Mouse (Mus musculus) bone marrow, adult 2 months (tissue): Measurements from ENCODE around the gene Prodh2.

Experiments
- CTCF ChIP-seq: fragments of 200-500 bp; IDR thresholded peaks from 2 replicates; pipeline ENCODE4 v1.5.1; 2011; ENCODE audit warnings: low read length, control low read depth; ENCODE audit not compliant: control insufficient read depth, insufficient read depth
- POLR2A ChIP-seq: fragments of 200-500 bp; IDR thresholded peaks from 2 replicates; pipeline ENCODE4 v1.6.1; 2011; ENCODE audit warnings: low read depth, mild to moderate bottlenecking, control low read depth, low read length, borderline replicate concordance; ENCODE audit not compliant: control insufficient read depth

DNA sequence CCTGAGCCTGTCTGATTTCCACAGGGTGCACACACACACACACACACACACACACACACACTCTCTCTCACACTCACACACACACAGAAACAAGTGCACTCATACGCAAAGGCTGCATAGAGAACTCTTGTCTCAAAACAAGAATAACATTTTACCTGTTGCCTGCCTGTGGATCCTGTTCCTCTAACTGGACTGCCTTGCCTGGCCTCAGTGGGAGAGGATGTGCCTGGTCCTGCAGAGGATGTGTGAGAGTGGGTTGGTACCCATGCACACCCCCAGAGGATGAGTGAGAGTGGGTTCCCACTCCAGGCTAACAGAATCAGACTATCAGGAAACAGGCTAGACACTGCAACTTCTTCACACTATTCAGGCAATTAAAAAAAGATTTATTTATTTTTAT, 57.2 kb downstream of the Prodh2 start:
- TF ChIP-seq CTCF, result no peak
- TF ChIP-seq POLR2A, result no peak
